Mouse (Mus musculus) heart, postnatal 4 days (tissue): Measurements from ENCODE around the gene Lrba. TPM values are rescaled to one million over a fixed set of nuclear protein-coding genes. Genes with fewer than 3 reads are reported as not detected.

Experiments
- DNase-seq: peaks from one replicate; pipeline ENCODE4 v3.0.0; 2021
- total RNA-seq, 2 experiments: library from RNA; stranded (reverse); gene quantifications; 2 replicates each; pipeline ENCODE4 v1.2.3; 2021

Lrba gene
- total RNA-seq, 2 experiments from 2014 or later = 17.7 to 17.8 TPM

- DNase-seq = no peak
Measured at GRCm38 (mm10) chr3:86522880-86523505, 298.5 kb downstream of the Lrba start.

GRCm38 (mm10) chr3:86531531-86532269 is 307.2 kb downstream of the Lrba start:
- DNase-seq = no peak

- DNase-seq = no peak
Measured at GRCm38 (mm10) chr3:86536751-86537150, 312.3 kb downstream of the Lrba start.

GRCm38 (mm10) chr3:86538645-86539554 is 314.4 kb downstream of the Lrba start:
- no peak for DNase-seq

GRCm38 (mm10) chr3:86539555-86540168 is 315.2 kb downstream of the Lrba start:
- no peak for DNase-seq

GRCm38 (mm10) chr3:86541074-86541614 is 316.7 kb downstream of the Lrba start:
- no peak for DNase-seq

GRCm38 (mm10) chr3:86541863-86542397 is 317.4 kb downstream of the Lrba start:
- no peak for DNase-seq

GRCm38 (mm10) chr3:86544785-86545184 is 320.3 kb downstream of the Lrba start:
- peak; percentile 6 for DNase-seq

GRCm38 (mm10) chr3:86545945-86546344 is 321.5 kb downstream of the Lrba start:
- DNase-seq = peak; percentile 5

GRCm38 (mm10) chr3:86546471-86547250 is 322.2 kb downstream of the Lrba start:
- peak; percentile 59 for DNase-seq

- DNase-seq = peak; percentile 18
Measured at GRCm38 (mm10) chr3:86547251-86547791, 322.8 kb downstream of the Lrba start.

GRCm38 (mm10) chr3:86548091-86549015 is 323.9 kb downstream of the Lrba start, which contains the start of gene Mab21l2:
Mab21l2 (minus strand) TSS chr3:86548629.
- peak; percentile 19 for DNase-seq

GRCm38 (mm10) chr3:86550301-86551010 is 326.0 kb downstream of the Lrba start:
- DNase-seq = peak; percentile 7

- no peak for DNase-seq
Measured at GRCm38 (mm10) chr3:86551011-86551728, 326.7 kb downstream of the Lrba start.

- DNase-seq = no peak
Measured at GRCm38 (mm10) chr3:86552170-86552569, 327.7 kb downstream of the Lrba start.

- no peak for DNase-seq
Measured at GRCm38 (mm10) chr3:86558976-86559375, 334.5 kb downstream of the Lrba start.

GRCm38 (mm10) chr3:86559635-86560034 is 335.2 kb downstream of the Lrba start:
- no peak for DNase-seq
